Mouse (Mus musculus): ENCODE results near the gene Cramp1l. TPM values are rescaled to one million over a fixed set of nuclear protein-coding genes. Genes with fewer than 3 reads are reported as not detected.

Cramp1l gene
- total RNA-seq (2021), result 10 to 100 TPM; 14.5 to 14.6 TPM
- long read RNA-seq, experiment 1, partial matches to known transcripts, result 1 of 3 reads
- long read RNA-seq, experiment 1, other reads (novel, unspliced or antisense), result 2 of 3 reads
- long read RNA-seq, experiment 2, full-length matches to known transcripts, result 1 of 2 reads
- long read RNA-seq, experiment 2, partial matches to known transcripts, result 1 of 2 reads
- long read RNA-seq, experiment 2, other reads (novel, unspliced or antisense), result 0 of 2 reads

- intact Hi-C loops (cut with DNase I), result loop anchor here (1.0 to 5.0 kb wide), 3 partner anchors 49 to 167 kb away; partner anchors contain the start of gene BC003965
- DNase-seq, result peak; percentile 98 to 99
Measured at GRCm38 (mm10) chr17:25015655-25016291, at the start of gene Cramp1l, which contains the start of gene Ift140. Cramp1l (minus strand) TSS chr17:25015788. Ift140 (plus strand) TSS chr17:25016085.

GRCm38 (mm10) chr17:25065189-25065588 lies 49.6 kb upstream of the Cramp1l start:
- intact Hi-C loops (cut with DNase I), result loop anchor here (1.0 kb wide), 1 partner anchor 14 kb away; no protein-coding TSS in a partner anchor
- no peak for DNase-seq

GRCm38 (mm10) chr17:25064351-25064750 lies 48.8 kb upstream of the Cramp1l start:
- DNase-seq, result peak; percentile 75 to 77
- intact Hi-C loops (cut with DNase I), result loop anchor here (1.0 kb wide), 1 partner anchor 49 kb away; the partner anchor contains the start of gene Cramp1l

- intact Hi-C loops (cut with DNase I), result loop anchor here (1.0 kb wide), 1 partner anchor 49 kb away; the partner anchor contains the start of gene Cramp1l
- DNase-seq, result peak in 1 of 2 experiments; percentile 27
Measured at GRCm38 (mm10) chr17:25063872-25064271, 48.3 kb upstream of the Cramp1l start.

- intact Hi-C loops (cut with DNase I), result no loop called here
- no peak for DNase-seq
Measured at GRCm38 (mm10) chr17:25063261-25063660, 47.7 kb upstream of the Cramp1l start.

GRCm38 (mm10) chr17:25057041-25057440 lies 41.5 kb upstream of the Cramp1l start:
- intact Hi-C loops (cut with DNase I), result no loop called here

GRCm38 (mm10) chr17:25053274-25053673 lies 37.7 kb upstream of the Cramp1l start:
- intact Hi-C loops (cut with DNase I), result no loop called here
- DNase-seq, result no peak

More at GRCm38 (mm10) chr17:25057041-25057440, 41.5 kb upstream of the Cramp1l start:
- DNase-seq, result no peak

- intact Hi-C loops (cut with DNase I), result no loop called here
- no peak for DNase-seq
Measured at GRCm38 (mm10) chr17:25047143-25047542, 31.6 kb upstream of the Cramp1l start.

- intact Hi-C loops (cut with DNase I), result no loop called here
Measured at GRCm38 (mm10) chr17:25045281-25045680, 29.7 kb upstream of the Cramp1l start.

GRCm38 (mm10) chr17:25044879-25045278 lies 29.3 kb upstream of the Cramp1l start:
- intact Hi-C loops (cut with DNase I), result no loop called here
- no peak for DNase-seq

More at GRCm38 (mm10) chr17:25045281-25045680, 29.7 kb upstream of the Cramp1l start:
- no peak for DNase-seq

GRCm38 (mm10) chr17:25036183-25036582 lies 20.6 kb upstream of the Cramp1l start:
- intact Hi-C loops (cut with DNase I), result no loop called here
- peak; percentile 23 to 33 for DNase-seq

GRCm38 (mm10) chr17:25016292-25017132 lies 924 bp upstream of the Cramp1l start:
- peak; percentile 75 to 76 for DNase-seq
- intact Hi-C loops (cut with DNase I), result loop anchor here (1.0 to 5.0 kb wide), 2 partner anchors 74 to 166 kb away; partner anchors contain the start of gene BC003965

GRCm38 (mm10) chr17:25014841-25015570 lies 582 bp downstream of the Cramp1l start:
- peak; percentile 46 to 52 for DNase-seq
- intact Hi-C loops (cut with DNase I), result loop anchor here (1.0 to 5.0 kb wide), 2 partner anchors 49 to 167 kb away; partner anchors contain the start of gene BC003965

GRCm38 (mm10) chr17:25013606-25014501 lies 1.7 kb downstream of the Cramp1l start:
- intact Hi-C loops (cut with DNase I), result no loop called here
- DNase-seq, result peak; percentile 34 to 49

GRCm38 (mm10) chr17:25007480-25007879 lies 8.1 kb downstream of the Cramp1l start:
- DNase-seq, result no peak
- intact Hi-C loops (cut with DNase I), result no loop called here

- no peak for DNase-seq
- intact Hi-C loops (cut with DNase I), result no loop called here
Measured at GRCm38 (mm10) chr17:25005102-25005501, 10.5 kb downstream of the Cramp1l start.

GRCm38 (mm10) chr17:24994721-24995120 lies 20.9 kb downstream of the Cramp1l start:
- DNase-seq, result no peak
- intact Hi-C loops (cut with DNase I), result no loop called here

- intact Hi-C loops (cut with DNase I), result no loop called here
- no peak for DNase-seq
Measured at GRCm38 (mm10) chr17:24987221-24987620, 28.4 kb downstream of the Cramp1l start.
